Mouse (Mus musculus) erythroblast, embryonic 14.5 days (primary cell): ENCODE measurements around the gene Cldn11. TPM values are rescaled to one million over a fixed set of nuclear protein-coding genes. Genes with fewer than 3 reads are reported as not detected.

Experiments
- H3K27me3 ChIP-seq: 2 replicates; pipeline ENCODE4 v1.6.1; 2012; ENCODE audit warnings: inconsistent platforms; ENCODE audit not compliant: control insufficient read depth
- H3K36me3 ChIP-seq: 2 replicates; pipeline ENCODE4 v1.6.1; 2012; ENCODE audit warnings: mild to moderate bottlenecking, inconsistent platforms; ENCODE audit not compliant: control insufficient read depth
- H3K4me1 ChIP-seq: 2 replicates; pipeline ENCODE4 v1.6.1; 2012; ENCODE audit warnings: inconsistent platforms; ENCODE audit not compliant: control insufficient read depth
- H3K4me3 ChIP-seq: replicated peaks from 2 replicates; pipeline ENCODE3; 2012; ENCODE audit warnings: moderate library complexity, mild to moderate bottlenecking, inconsistent platforms
- H3K9me3 ChIP-seq: 2 replicates; pipeline ENCODE4 v1.6.1; 2012; ENCODE audit warnings: low read length, inconsistent platforms, mixed read lengths; ENCODE audit not compliant: control insufficient read depth
- GATA1 ChIP-seq: IDR thresholded peaks from 2 replicates; pipeline ENCODE4 v1.6.1; 2012; ENCODE audit warnings: low read length, inconsistent platforms, mixed read lengths
- TAL1 ChIP-seq: IDR thresholded peaks from 3 replicates; pipeline ENCODE4 v1.6.1; 2012; ENCODE audit warnings: low read length, inconsistent platforms, mixed read lengths
- polyA plus RNA-seq: library from polyadenylated mRNA; stranded (reverse); fragments of >175 nt; gene quantifications from 2 replicates; pipeline ENCODE4 v1.2.3, GENCODE M21; 2012

Cldn11 gene
- polyA plus RNA-seq, result not detected in 2 replicates

DNA sequence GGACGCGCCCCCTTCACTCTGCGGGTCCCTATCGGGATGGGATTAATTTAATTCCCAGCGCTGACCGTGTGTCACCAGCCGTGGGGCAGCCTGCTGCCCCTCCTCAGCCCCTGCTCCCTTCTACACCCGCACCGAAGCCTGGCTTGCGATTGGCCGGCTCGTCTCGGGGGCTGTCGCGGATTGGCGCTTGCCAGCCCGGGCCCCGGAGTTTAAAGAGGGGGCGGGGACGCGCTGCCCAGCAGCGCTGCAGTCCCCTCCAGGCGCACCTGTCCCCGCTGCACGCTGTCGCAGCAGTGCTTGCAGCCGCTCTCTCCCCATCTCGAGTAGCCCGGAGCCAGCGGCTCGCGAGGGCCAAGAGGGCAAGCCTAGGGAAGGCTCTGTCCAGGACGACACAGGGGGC, at the start of gene Cldn11:
TSS of gene Cldn11 (plus strand) at position 215 of the 400 bp plus-strand sequence.
- H3K27me3 ChIP-seq, result peaks cover 18% of the 10 kb centered on the region
- no peaks in the 10 kb centered on the region for H3K9me3 ChIP-seq
- TF ChIP-seq GATA1 (no peak), TAL1 (no peak)
- H3K36me3 ChIP-seq, result no peaks in the 10 kb centered on the region
- no peaks in the 10 kb centered on the region; the same call in none of the 2 replicates for H3K4me1 ChIP-seq
- H3K4me3 ChIP-seq, result no peak within 1 kb of the TSS

DNA sequence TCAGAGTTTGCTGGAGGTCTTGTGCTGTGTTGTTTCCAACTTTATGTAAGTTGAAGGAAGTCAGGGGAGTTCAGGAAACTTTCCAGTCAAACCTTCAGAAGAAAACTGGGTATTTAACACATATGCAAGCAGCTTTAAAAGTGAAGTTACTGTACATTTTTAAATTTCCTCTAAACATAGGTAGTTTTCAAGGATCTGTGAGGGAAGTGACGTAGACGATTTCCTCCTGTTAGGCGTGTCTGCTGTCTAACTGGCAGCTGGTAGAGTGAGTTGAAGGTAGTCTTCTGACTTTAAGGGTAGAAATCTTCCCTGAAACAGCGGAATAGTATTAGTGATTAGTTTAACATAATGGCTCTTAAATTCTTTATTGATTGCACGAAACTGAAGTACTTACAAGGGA, 49.7 kb upstream of the Cldn11 start:
- Histone ChIP-seq H3K27me3 (peaks cover 13% of the 10 kb centered on the region), H3K36me3 (peaks cover 10% of the 10 kb centered on the region), H3K9me3 (no peaks in the 10 kb centered on the region), H3K4me3 (no peak overlapping the region), H3K4me1 (peaks cover 21% of the 10 kb centered on the region)
- TF ChIP-seq GATA1 (no peak), TAL1 (no peak)

DNA sequence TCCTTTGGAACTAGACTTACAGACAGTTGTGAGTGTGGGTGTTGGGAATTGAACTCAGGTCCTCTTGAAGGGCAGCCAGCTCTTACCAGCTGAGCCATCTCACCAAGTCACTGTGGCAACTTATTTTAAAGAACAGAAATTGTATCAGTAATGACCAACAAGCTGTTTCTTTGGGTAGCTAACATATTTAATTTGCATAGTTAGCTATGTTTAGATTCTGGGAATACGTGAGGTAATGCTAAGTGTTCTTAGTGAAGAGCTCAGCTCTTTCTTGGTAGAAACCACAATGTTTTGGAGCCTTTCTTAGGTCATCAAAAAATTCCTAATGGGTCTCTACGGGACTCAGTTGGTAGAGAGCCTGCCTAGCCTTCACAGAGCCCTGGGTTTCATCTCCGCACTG, 48.9 kb upstream of the Cldn11 start:
- Histone ChIP-seq H3K27me3 (peaks cover 6% of the 10 kb centered on the region), H3K4me3 (no peak overlapping the region), H3K4me1 (peaks cover 14% of the 10 kb centered on the region), H3K9me3 (no peaks in the 10 kb centered on the region), H3K36me3 (peaks cover 10% of the 10 kb centered on the region)
- TF ChIP-seq GATA1 (no peak), TAL1 (no peak)

DNA sequence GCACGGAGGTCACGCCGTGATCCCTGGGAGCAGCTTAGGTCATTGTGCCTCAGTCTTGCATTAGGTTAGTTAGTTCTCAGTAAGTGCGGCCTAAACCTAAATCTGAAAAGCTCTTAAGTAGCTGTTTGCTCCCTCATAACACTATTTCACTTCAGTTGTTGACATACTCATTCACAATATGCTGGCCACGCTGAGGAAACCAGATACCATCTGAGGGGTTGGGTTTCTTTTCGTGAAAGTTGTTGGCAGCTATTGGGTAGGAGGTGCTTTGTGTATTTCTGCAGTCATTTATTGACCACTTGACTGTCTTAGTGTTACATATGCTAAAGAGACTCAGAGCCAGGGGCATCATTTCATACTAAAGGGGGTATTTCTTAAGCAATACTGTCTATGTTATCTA, 44.8 kb upstream of the Cldn11 start:
- no peak for TF ChIP-seq GATA1
- no peak for TF ChIP-seq TAL1
- no peaks in the 10 kb centered on the region for H3K27me3 ChIP-seq
- no peaks in the 10 kb centered on the region for H3K36me3 ChIP-seq
- no peaks in the 10 kb centered on the region for H3K9me3 ChIP-seq
- peaks cover 2% of the 10 kb centered on the region; the same call in 1 of the 2 replicates for H3K4me1 ChIP-seq
- no peak overlapping the region for H3K4me3 ChIP-seq

DNA sequence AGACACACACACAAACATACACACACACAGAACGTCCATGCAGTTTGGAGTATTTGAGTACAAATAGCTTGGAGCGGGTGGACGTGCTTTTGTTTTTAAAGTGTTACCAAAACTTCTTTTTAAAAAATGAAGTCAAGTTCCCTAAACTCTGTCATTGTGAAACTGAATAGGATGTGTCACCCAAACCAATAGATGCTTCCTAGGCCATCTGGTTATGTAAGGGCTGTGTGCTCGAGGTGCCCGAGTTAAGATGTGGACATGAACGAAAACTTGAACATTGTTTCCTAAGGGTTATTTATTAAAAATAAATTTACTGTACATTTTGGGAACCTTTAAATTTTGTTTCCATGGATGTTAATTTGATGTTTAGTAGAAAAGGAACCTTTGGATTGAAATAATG, 43.1 kb upstream of the Cldn11 start:
- Histone ChIP-seq H3K4me3 (no peak overlapping the region), H3K36me3 (no peaks in the 10 kb centered on the region), H3K27me3 (no peaks in the 10 kb centered on the region), H3K9me3 (no peaks in the 10 kb centered on the region), H3K4me1 (peaks cover 2% of the 10 kb centered on the region; the same call in 1 of the 2 replicates)
- no peak for TF ChIP-seq TAL1
- no peak for TF ChIP-seq GATA1

DNA sequence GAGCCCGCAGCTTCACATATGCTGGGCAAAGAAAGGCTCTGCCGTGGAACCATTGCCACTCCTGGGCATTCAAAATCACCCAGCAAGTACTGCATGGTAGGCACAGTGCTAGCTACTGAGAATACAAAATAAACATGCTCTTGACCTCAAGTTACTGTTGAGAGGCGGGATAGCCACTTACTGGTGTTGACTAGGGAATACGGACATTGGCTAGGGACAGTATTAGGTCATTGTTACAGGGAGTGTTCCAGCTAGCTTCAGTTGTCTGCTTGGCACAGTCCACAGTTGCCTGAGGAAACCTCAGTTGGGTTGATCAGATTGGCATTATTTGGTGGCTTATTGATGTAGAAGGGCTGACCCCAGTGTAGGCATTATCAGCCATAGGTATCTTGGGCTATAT, 42.0 kb upstream of the Cldn11 start:
- no peaks in the 10 kb centered on the region for H3K9me3 ChIP-seq
- H3K4me3 ChIP-seq, result no peak overlapping the region
- H3K4me1 ChIP-seq, result peaks cover 2% of the 10 kb centered on the region; the same call in 1 of the 2 replicates
- no peak for TF ChIP-seq TAL1
- no peak for TF ChIP-seq GATA1
- no peaks in the 10 kb centered on the region for H3K36me3 ChIP-seq
- H3K27me3 ChIP-seq, result no peaks in the 10 kb centered on the region

DNA sequence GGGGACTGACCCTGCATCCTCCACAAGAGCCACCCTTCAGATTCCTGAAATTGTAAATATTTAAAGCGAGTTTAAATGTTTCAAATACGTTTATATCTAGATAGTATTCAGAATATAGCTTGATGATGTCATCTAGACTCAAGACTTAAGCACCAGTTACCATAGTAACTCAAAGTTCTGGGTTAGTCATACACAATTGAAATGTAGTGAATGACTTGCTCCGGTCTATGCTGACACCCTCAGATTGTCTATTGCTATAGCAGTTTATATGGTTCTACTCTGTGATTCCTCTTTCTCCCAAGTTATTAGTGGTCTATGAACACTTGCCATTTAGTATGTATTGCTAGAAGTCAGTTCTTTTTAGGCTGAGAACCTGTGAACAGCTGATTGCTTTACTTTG, 40.6 kb upstream of the Cldn11 start:
- Histone ChIP-seq H3K4me3 (no peak overlapping the region), H3K27me3 (no peaks in the 10 kb centered on the region), H3K4me1 (peaks cover 2% of the 10 kb centered on the region; the same call in 1 of the 2 replicates), H3K9me3 (no peaks in the 10 kb centered on the region), H3K36me3 (peaks cover 8% of the 10 kb centered on the region)
- no peak for TF ChIP-seq TAL1
- no peak for TF ChIP-seq GATA1

DNA sequence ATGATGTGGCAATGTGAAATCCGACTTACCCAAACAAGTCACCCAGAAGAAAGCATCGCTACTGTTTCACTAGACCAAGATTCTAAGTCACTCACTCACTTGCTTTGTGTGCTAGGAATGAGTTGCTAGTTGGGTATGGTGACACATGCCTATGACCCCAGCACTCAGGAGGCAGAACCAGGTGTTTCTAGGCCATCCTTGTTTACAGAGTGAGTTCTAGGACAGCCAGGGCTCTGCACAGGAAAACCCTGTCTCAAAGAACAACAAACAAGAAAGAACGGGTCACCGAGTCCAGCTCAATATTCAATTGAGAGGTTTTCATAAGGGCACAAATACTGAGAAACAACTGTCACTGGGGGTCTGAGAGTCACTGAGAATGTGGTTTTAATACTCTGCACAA, 26.6 kb upstream of the Cldn11 start:
- H3K9me3 ChIP-seq, result no peaks in the 10 kb centered on the region
- no peak overlapping the region for H3K4me3 ChIP-seq
- no peaks in the 10 kb centered on the region for H3K4me1 ChIP-seq
- peaks cover 21% of the 10 kb centered on the region for H3K36me3 ChIP-seq
- no peaks in the 10 kb centered on the region for H3K27me3 ChIP-seq
- no peak for TF ChIP-seq TAL1
- no peak for TF ChIP-seq GATA1

DNA sequence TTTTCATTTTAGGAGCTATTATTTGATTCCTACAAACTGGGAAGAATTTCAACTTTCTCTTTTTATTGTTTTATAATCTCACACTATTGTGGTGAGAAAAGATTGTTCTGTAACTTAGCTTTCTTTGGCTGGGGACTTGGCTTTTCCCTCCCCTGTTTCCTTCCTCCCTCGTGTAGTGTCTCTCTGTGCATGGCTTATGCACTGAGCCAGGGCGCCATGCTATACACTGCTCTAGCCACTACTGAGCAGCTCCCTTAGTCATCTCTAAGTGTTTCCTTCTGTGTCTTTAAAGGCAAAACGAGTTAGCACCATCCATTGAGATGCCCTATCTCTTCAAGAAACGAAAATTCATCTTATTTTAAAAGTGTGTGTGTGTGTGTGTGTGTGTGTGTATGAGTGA, 23.4 kb upstream of the Cldn11 start:
- Histone ChIP-seq H3K9me3 (no peaks in the 10 kb centered on the region), H3K4me3 (no peak overlapping the region), H3K4me1 (peaks cover 3% of the 10 kb centered on the region), H3K27me3 (peaks cover under 1% of the 10 kb centered on the region; the same call in 1 of the 2 replicates), H3K36me3 (peaks cover 3% of the 10 kb centered on the region; the same call in 1 of the 2 replicates)
- TF ChIP-seq GATA1 (no peak), TAL1 (no peak)

DNA sequence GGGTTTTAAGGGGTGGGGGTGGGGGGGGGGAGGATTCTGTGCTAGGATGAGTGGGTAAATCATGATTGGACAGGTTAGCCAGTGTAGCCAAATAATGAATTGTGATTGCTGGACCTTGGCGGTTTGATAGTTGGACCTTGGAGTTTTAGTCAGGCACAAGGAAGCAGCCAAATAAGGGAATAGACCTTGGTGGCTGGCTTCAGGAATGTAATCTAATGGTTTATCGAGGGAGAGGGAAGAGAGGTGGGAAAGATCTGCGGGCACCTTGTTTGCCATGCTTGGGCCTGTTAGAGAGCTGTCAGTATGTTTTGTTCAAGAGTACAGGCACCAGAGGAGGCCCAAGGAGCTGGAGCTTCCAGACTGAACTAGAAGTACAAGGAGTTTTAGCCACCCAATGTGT, 22.9 kb upstream of the Cldn11 start:
- Histone ChIP-seq H3K9me3 (no peaks in the 10 kb centered on the region), H3K4me3 (no peak overlapping the region), H3K36me3 (0 out of 2 replicates have a peak, but pooled peaks cover 2% of the 10 kb centered on the region), H3K4me1 (peaks cover 7% of the 10 kb centered on the region), H3K27me3 (peaks cover 3% of the 10 kb centered on the region; the same call in 1 of the 2 replicates)
- TF ChIP-seq TAL1 (no peak), GATA1 (no peak)
